Mouse (Mus musculus): Measurements from ENCODE around the gene Ppp2r5b. TPM values are rescaled to one million over a fixed set of nuclear protein-coding genes. Genes with fewer than 3 reads are reported as not detected.

Gene Ppp2r5b
- polyA plus RNA-seq, 1 experiment from 2014 or later = 25.0 TPM

DNA sequence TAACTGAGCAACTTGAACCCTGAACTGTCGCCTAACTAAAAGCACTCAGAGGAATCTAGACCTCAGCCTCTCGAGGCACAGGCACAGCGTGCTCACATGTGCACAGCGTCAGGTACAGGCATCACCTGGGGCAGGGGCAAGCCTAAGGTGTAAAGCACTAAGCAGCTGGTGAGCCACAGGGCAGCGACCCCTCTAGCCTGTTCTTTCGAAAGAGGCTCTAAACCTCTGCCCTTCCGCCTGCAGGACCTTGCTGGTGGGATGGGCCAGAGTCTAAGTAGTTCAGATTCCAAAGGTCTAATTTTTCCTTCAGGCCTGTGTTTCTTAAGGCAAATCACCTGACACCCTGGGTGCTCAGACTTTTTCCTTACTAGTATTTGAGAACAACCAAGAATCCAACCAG, 36.4 kb upstream of the Ppp2r5b start:
- 73% methylated on average over 7 of the region's 7 CpGs for WGBS
- no peak for DNase-seq (ENCODE audit: low spot score)
- Histone ChIP-seq H3K36me3 (replicated peaks; ENCODE audit: control insufficient read depth, insufficient read depth, low read depth, low read length) (no peaks in the 10 kb centered on the region), H3K27me3 (ENCODE audit: control insufficient read depth, insufficient read depth, low read length) (no peaks in the 10 kb centered on the region), H3K9ac (replicated peaks; ENCODE audit: low read length) (no peak overlapping the region), H3K4me3 (ENCODE audit: low read depth, low read length) (no peak overlapping the region), H3K27ac (replicated peaks; ENCODE audit: low read depth, low read length) (no peak overlapping the region), H3K4me2 (ENCODE audit: low read depth, low read length) (no peak overlapping the region), H3K9me3 (replicated peaks; ENCODE audit: control insufficient read depth, low read length) (no peaks in the 10 kb centered on the region), H3K4me1 (ENCODE audit: control insufficient read depth, insufficient read depth, low read length) (no peaks in the 10 kb centered on the region)
- no peak for ATAC-seq (replicated peaks; ENCODE audit: insufficient number of reproducible peaks, low FRiP score, low TSS enrichment, low read depth)

DNA sequence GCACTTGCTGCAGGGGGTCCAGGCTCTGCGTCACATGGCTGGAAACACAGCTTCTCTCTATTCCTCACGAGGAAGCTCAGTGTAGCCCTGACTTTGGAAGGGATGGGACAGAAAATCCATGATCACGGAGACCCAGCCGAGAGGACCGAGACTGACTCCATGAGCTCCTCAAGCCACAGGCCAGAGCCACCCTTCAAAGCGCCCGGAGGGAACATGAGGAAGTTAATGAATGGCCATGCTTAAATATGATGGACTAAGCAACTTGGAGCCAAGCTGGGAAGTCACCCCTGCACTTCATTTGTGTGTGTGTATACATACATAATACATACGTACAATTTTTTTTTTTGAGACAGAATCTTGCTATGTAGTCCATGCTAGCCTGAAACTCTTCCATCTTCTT, 35.5 kb upstream of the Ppp2r5b start:
- H3K4me1 ChIP-seq (ENCODE audit: control insufficient read depth, insufficient read depth, low read length) = no peaks in the 10 kb centered on the region
- H3K36me3 ChIP-seq (replicated peaks; ENCODE audit: control insufficient read depth, insufficient read depth, low read depth, low read length) = no peaks in the 10 kb centered on the region
- H3K4me2 ChIP-seq (ENCODE audit: low read depth, low read length) = no peak overlapping the region
- H3K27me3 ChIP-seq (ENCODE audit: control insufficient read depth, insufficient read depth, low read length) = no peaks in the 10 kb centered on the region
- H3K27ac ChIP-seq (replicated peaks; ENCODE audit: low read depth, low read length) = no peak overlapping the region
- H3K4me3 ChIP-seq (ENCODE audit: low read depth, low read length) = no peak overlapping the region
- 31% methylated on average over 8 of the region's 8 CpGs for WGBS
- ATAC-seq (replicated peaks; ENCODE audit: insufficient number of reproducible peaks, low FRiP score, low TSS enrichment, low read depth) (no peak), DNase-seq (ENCODE audit: low spot score) (no peak)
- no peaks in the 10 kb centered on the region for H3K9me3 ChIP-seq (replicated peaks; ENCODE audit: control insufficient read depth, low read length)
- no peak overlapping the region for H3K9ac ChIP-seq (replicated peaks; ENCODE audit: low read length)

DNA sequence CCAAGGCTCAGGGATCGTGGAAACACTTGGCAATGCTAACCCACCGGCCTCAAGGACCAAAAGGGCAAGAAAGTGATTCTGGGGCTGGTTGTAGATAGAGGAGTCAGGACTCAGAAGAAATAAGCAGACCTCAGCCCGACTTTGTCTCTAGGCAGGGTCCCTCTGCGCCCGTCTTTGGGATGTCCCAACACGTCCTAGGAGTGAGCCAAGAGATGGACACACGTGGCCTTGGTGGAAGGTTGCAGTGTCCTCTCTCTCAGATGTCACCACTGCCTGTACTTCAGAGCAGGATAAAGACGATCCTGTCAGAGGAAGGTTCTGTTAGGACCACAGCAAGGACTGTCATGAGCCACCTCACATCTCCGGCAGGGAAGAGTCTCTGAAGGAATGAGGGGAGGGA, 35.0 kb upstream of the Ppp2r5b start:
- DNase-seq (ENCODE audit: low spot score) (no peak), ATAC-seq (replicated peaks; ENCODE audit: insufficient number of reproducible peaks, low FRiP score, low TSS enrichment, low read depth) (no peak)
- Histone ChIP-seq H3K4me1 (ENCODE audit: control insufficient read depth, insufficient read depth, low read length) (no peaks in the 10 kb centered on the region), H3K36me3 (replicated peaks; ENCODE audit: control insufficient read depth, insufficient read depth, low read depth, low read length) (no peaks in the 10 kb centered on the region), H3K27ac (replicated peaks; ENCODE audit: low read depth, low read length) (no peak overlapping the region), H3K9ac (replicated peaks; ENCODE audit: low read length) (no peak overlapping the region), H3K4me2 (ENCODE audit: low read depth, low read length) (no peak overlapping the region), H3K4me3 (ENCODE audit: low read depth, low read length) (no peak overlapping the region), H3K9me3 (replicated peaks; ENCODE audit: control insufficient read depth, low read length) (no peaks in the 10 kb centered on the region), H3K27me3 (ENCODE audit: control insufficient read depth, insufficient read depth, low read length) (no peaks in the 10 kb centered on the region)
- WGBS = 67% methylated on average over 9 of the region's 9 CpGs

DNA sequence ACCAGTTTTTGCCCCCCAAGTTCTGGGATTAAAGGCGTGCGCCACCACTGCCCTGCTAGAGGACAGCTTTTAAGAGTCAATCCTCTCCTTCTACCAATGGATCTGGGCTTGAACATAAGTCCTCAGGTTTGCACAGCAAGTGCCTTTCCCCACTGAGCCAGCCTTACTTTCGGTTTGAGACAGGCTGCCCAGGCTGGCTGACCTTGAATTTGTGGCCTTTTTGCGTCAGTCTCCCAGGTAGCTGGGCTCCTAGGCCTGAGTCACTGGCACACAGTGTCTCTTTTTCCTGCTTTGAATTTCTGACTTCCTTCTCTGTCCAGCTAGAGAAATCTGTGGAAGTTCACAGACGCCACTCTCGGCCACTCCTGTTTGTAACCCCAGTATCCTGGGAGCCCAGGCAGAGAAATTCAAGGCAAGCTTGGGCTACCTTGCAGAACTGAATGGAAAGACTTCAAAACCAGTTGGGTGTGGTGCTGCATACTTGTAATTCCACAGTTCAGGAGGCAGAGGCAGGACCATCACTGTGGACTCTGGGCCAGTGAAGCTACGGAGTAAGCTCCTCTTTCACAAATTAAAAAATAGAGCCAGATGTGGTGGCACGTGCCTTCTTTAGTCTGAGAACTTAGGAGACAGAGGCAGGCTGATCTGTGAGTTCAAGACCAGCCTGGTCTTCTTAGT, 34.3 kb upstream of the Ppp2r5b start:
- Histone ChIP-seq H3K9ac (replicated peaks; ENCODE audit: low read length) (no peak overlapping the region), H3K27ac (replicated peaks; ENCODE audit: low read depth, low read length) (no peak overlapping the region), H3K9me3 (replicated peaks; ENCODE audit: control insufficient read depth, low read length) (no peaks in the 10 kb centered on the region), H3K27me3 (ENCODE audit: control insufficient read depth, insufficient read depth, low read length) (no peaks in the 10 kb centered on the region), H3K4me2 (ENCODE audit: low read depth, low read length) (no peak overlapping the region), H3K4me3 (ENCODE audit: low read depth, low read length) (no peak overlapping the region), H3K36me3 (replicated peaks; ENCODE audit: control insufficient read depth, insufficient read depth, low read depth, low read length) (no peaks in the 10 kb centered on the region), H3K4me1 (ENCODE audit: control insufficient read depth, insufficient read depth, low read length) (no peaks in the 10 kb centered on the region)
- WGBS = 85% methylated on average over 8 of the region's 8 CpGs
- ATAC-seq (replicated peaks; ENCODE audit: insufficient number of reproducible peaks, low FRiP score, low TSS enrichment, low read depth) (no peak), DNase-seq (ENCODE audit: low spot score) (no peak)

DNA sequence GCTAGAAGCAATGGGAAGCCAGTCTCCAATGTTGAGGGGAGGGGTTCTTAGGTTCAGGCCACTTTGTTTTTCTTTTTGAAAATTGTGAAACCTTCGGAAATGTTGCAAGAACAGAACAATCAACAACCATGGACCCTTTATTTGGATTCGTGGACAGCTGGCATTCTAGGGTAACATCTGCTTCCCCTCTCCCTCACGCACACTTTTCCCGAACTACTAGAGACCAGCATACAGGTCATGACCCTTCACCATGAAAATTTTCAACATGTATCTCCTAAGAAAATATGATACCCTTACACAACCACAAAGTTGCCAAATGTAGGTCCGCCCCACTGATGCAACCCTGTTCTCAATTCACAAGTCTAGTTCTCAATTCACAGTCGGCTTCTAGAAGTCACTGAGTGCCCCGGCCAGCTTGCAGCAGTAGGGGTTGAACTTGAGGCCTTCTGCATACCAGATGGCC, 33.0 kb upstream of the Ppp2r5b start:
- WGBS = 75% methylated on average over 7 of the region's 7 CpGs
- Histone ChIP-seq H3K9me3 (replicated peaks; ENCODE audit: control insufficient read depth, low read length) (no peaks in the 10 kb centered on the region), H3K9ac (replicated peaks; ENCODE audit: low read length) (no peak overlapping the region), H3K27ac (replicated peaks; ENCODE audit: low read depth, low read length) (no peak overlapping the region), H3K27me3 (ENCODE audit: control insufficient read depth, insufficient read depth, low read length) (no peaks in the 10 kb centered on the region), H3K4me2 (ENCODE audit: low read depth, low read length) (no peak overlapping the region), H3K4me1 (ENCODE audit: control insufficient read depth, insufficient read depth, low read length) (no peaks in the 10 kb centered on the region), H3K4me3 (ENCODE audit: low read depth, low read length) (no peak overlapping the region), H3K36me3 (replicated peaks; ENCODE audit: control insufficient read depth, insufficient read depth, low read depth, low read length) (no peaks in the 10 kb centered on the region)
- DNase-seq (ENCODE audit: low spot score) = no peak
- no peak for ATAC-seq (replicated peaks; ENCODE audit: insufficient number of reproducible peaks, low FRiP score, low TSS enrichment, low read depth)

DNA sequence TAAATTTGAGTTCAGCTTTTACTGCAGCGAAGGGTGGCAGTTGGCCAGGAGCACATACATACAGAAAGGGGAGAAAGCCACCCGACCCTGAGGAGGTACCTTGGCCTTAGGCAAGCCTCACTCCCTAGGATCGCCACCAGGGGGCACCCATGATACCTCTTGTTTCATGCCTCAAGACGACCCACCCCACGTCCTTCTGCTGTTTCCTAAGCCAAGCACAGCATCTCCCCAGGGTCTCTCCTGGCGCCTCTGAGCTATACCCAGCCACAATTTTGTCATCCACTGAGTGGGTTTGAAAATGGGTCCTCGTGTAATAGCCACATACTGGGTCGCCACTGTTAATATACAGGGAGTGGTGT, 32.5 kb upstream of the Ppp2r5b start:
- no peak overlapping the region for H3K4me3 ChIP-seq (ENCODE audit: low read depth, low read length)
- no peaks in the 10 kb centered on the region for H3K4me1 ChIP-seq (ENCODE audit: control insufficient read depth, insufficient read depth, low read length)
- no peaks in the 10 kb centered on the region for H3K27me3 ChIP-seq (ENCODE audit: control insufficient read depth, insufficient read depth, low read length)
- 18% methylated on average over 8 of the region's 8 CpGs for WGBS
- no peak overlapping the region for H3K27ac ChIP-seq (replicated peaks; ENCODE audit: low read depth, low read length)
- ATAC-seq (replicated peaks; ENCODE audit: insufficient number of reproducible peaks, low FRiP score, low TSS enrichment, low read depth) = peak; percentile 42; the same call in 1 of the 2 replicates
- no peaks in the 10 kb centered on the region for H3K36me3 ChIP-seq (replicated peaks; ENCODE audit: control insufficient read depth, insufficient read depth, low read depth, low read length)
- no peak overlapping the region for H3K4me2 ChIP-seq (ENCODE audit: low read depth, low read length)
- DNase-seq (ENCODE audit: low spot score) = peak; percentile 93
- H3K9me3 ChIP-seq (replicated peaks; ENCODE audit: control insufficient read depth, low read length) = no peaks in the 10 kb centered on the region
- no peak overlapping the region for H3K9ac ChIP-seq (replicated peaks; ENCODE audit: low read length)

DNA sequence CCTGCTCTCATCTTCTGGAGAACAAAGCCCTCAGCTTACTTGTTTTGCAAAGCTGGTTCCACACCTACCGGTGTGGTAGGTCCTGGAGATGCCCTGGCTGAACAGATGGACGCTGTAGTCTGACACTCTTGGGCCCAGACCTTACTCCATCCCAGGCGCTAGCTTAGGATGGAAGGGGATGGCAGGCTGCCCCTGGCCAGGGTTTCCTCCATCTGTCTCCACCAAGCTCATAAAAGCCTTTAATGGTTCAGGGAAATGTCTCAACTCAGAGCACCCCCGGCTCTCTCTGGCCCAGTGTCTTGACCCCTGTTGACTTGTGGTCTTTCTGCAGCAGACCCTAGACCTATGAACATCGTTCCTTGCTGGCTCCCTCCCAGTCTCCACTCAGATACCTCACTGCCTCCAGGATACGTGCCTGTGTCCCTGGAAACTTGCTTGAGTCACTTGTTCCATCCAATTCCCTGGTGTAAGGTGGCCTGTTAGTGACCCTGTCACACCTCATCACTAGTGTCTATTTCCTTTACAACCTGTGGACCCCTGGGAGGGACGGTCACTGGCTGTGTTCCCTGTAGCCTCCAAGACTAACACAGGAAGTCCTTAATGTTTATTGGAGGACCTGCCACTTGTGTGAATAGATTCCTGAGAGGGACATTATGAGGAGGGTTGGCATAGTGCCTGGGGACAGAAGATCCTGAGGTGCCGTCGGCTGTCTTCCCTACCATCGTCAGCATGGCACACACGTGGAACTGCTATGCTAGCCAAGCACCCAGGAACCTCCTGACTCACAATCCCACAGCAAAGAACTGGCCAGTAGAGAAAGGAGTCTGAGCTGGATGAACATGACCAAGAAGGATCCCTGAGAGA, 31.9 kb upstream of the Ppp2r5b start:
- Histone ChIP-seq H3K27ac (replicated peaks; ENCODE audit: low read depth, low read length) (no peak overlapping the region), H3K4me3 (ENCODE audit: low read depth, low read length) (no peak overlapping the region), H3K36me3 (replicated peaks; ENCODE audit: control insufficient read depth, insufficient read depth, low read depth, low read length) (no peaks in the 10 kb centered on the region), H3K9ac (replicated peaks; ENCODE audit: low read length) (no peak overlapping the region), H3K4me1 (ENCODE audit: control insufficient read depth, insufficient read depth, low read length) (no peaks in the 10 kb centered on the region), H3K9me3 (replicated peaks; ENCODE audit: control insufficient read depth, low read length) (no peaks in the 10 kb centered on the region), H3K4me2 (ENCODE audit: low read depth, low read length) (no peak overlapping the region), H3K27me3 (ENCODE audit: control insufficient read depth, insufficient read depth, low read length) (no peaks in the 10 kb centered on the region)
- WGBS = 75% methylated on average over 11 of the region's 11 CpGs
- DNase-seq (ENCODE audit: low spot score) (no peak), ATAC-seq (replicated peaks; ENCODE audit: insufficient number of reproducible peaks, low FRiP score, low TSS enrichment, low read depth) (no peak)

DNA sequence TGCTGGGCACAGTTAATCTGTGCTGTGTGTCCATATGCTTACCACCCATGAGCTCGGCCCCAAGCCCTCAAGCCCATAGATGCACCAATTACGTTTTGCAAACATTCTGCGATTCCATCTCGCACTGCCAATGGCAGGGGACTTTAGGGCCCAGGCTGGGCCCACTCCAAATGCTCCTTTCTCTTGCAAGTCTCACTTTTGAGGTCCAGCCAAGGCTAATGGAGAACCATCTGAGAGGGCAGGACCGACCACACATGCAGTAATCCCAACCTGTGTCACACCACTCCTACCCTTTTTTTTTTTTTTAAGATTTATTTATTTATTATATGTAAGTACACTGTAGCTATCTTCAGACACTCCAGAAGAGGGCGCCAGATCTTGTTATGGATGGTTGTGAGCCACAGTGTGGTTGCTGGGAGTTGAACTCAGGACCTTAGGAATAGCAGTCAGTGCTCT, 30.1 kb upstream of the Ppp2r5b start:
- no peak for DNase-seq (ENCODE audit: low spot score)
- 61% methylated on average over 6 of the region's 6 CpGs for WGBS
- H3K4me3 ChIP-seq (ENCODE audit: low read depth, low read length) = no peak overlapping the region

More for the DNA sequence above, 30.1 kb upstream of the Ppp2r5b start:
- no peaks in the 10 kb centered on the region for H3K9me3 ChIP-seq (replicated peaks; ENCODE audit: control insufficient read depth, low read length)
- ATAC-seq (replicated peaks; ENCODE audit: insufficient number of reproducible peaks, low FRiP score, low TSS enrichment, low read depth) = no peak
- H3K4me2 ChIP-seq (ENCODE audit: low read depth, low read length) = no peak overlapping the region
- H3K9ac ChIP-seq (replicated peaks; ENCODE audit: low read length) = no peak overlapping the region
- no peak overlapping the region for H3K27ac ChIP-seq (replicated peaks; ENCODE audit: low read depth, low read length)
- H3K4me1 ChIP-seq (ENCODE audit: control insufficient read depth, insufficient read depth, low read length) = no peaks in the 10 kb centered on the region
- no peaks in the 10 kb centered on the region; the same call in 1 of the 2 replicates for H3K36me3 ChIP-seq (replicated peaks; ENCODE audit: control insufficient read depth, insufficient read depth, low read depth, low read length)
- H3K27me3 ChIP-seq (ENCODE audit: control insufficient read depth, insufficient read depth, low read length) = no peaks in the 10 kb centered on the region
